Mouse (Mus musculus): Measurements from ENCODE around the gene Foxd2. TPM values are rescaled to one million over a fixed set of nuclear protein-coding genes. Genes with fewer than 3 reads are reported as not detected.
A peak's percentile ranks its signal among the peaks of the same experiment; 100 is the strongest.

Foxd2 gene
- polyA plus RNA-seq, 1 experiment from 2014 or later, result 0.18 TPM

DNA sequence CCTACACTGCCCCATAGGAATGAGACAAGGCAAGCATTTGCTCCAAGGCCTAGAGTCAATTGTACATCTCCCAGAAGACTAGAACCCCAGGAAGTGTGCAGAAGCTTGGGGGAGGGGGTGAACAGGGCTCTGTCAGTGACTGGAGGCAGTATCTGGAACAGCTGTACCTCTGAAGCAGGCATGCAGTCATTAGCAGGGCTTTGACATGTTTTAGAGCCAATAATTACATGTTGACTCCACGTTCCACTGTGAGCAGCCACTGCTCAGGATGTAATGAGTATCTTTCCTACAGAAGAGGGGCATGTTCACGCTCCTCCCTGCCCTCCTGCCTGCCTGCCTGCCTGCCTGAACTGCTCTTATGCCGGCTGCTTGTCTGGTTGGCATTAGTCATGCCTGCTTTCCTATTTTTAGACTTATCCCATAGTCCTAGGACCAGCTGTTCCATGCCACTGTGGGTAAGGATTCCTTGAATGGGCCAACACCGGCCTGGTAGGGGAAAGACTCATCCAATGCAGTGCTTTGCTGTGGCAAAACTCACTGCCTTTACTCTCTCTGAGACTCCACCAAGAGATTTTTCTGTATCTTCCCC is 28.9 kb upstream of the Foxd2 start:
- Histone ChIP-seq H3K27me3 (peaks cover 7% of the 10 kb centered on the region; the same call in 1 of the 2 replicates), H3K4me2 (no peak overlapping the region), H3K4me3 (no peak overlapping the region), H3K36me3 (no peaks in the 10 kb centered on the region), H3K9ac (no peak overlapping the region), H3K27ac (replicated peaks) (no peak overlapping the region), H3K4me1 (replicated peaks) (no peaks in the 10 kb centered on the region), H3K9me3 (no peaks in the 10 kb centered on the region)
- 63% methylated on average over 4 of the region's 4 CpGs for WGBS
- ATAC-seq (ENCODE audit: low FRiP score, low read depth), result no peak

DNA sequence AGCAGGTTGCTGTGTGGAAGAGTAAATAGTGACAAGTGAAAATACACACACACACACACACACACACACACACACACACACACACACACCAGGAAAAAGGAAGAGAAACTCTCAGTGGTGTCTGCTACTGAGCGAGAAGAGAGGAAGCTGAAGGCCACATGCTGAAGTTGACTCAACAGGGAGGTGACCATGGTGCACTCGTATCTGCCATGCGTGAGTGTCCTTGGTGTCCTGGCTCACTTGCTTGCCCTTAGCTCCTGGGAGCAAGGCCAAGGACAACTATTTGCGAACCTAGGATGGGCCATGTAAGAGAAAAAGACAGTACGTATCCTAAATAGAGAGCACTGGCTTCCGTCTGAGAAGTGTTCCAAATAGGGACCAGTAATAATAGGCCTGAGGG is 25.5 kb upstream of the Foxd2 start:
- H3K4me3 ChIP-seq, result no peak overlapping the region
- H3K36me3 ChIP-seq, result no peaks in the 10 kb centered on the region
- no peaks in the 10 kb centered on the region for H3K4me1 ChIP-seq (replicated peaks)
- H3K27ac ChIP-seq (replicated peaks), result no peak overlapping the region
- H3K9ac ChIP-seq, result no peak overlapping the region
- H3K9me3 ChIP-seq, result no peaks in the 10 kb centered on the region
- H3K4me2 ChIP-seq, result no peak overlapping the region
- peaks cover 16% of the 10 kb centered on the region for H3K27me3 ChIP-seq
- ATAC-seq (ENCODE audit: low FRiP score, low read depth), result no peak
- 93% methylated on average over 6 of the region's 6 CpGs for WGBS

DNA sequence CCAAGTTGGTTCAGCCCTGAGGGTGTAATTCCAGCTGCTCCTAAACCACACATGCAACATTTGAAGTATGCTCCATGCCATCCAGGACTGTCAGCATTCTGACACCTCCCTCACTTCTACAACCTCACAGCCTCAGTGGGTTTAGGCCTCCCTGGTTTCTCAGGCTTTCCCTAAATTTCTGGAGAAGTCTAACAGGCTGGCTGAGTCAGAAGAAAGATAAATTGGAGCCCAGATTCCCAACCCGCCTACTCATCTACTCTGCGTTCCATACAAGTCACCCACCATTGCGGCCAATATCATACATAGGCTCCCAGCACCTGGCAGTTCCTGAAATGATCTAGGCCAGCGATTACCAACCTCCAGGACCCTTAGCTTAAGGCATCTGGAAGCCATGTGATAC is 24.1 kb upstream of the Foxd2 start:
- no peak for ATAC-seq (ENCODE audit: low FRiP score, low read depth)
- Histone ChIP-seq H3K4me2 (no peak overlapping the region), H3K4me1 (replicated peaks) (no peaks in the 10 kb centered on the region), H3K36me3 (no peaks in the 10 kb centered on the region), H3K27ac (replicated peaks) (no peak overlapping the region), H3K9ac (no peak overlapping the region), H3K4me3 (no peak overlapping the region), H3K9me3 (no peaks in the 10 kb centered on the region), H3K27me3 (peaks cover 24% of the 10 kb centered on the region)
- WGBS, result 93% methylated on average over 4 of the region's 4 CpGs

DNA sequence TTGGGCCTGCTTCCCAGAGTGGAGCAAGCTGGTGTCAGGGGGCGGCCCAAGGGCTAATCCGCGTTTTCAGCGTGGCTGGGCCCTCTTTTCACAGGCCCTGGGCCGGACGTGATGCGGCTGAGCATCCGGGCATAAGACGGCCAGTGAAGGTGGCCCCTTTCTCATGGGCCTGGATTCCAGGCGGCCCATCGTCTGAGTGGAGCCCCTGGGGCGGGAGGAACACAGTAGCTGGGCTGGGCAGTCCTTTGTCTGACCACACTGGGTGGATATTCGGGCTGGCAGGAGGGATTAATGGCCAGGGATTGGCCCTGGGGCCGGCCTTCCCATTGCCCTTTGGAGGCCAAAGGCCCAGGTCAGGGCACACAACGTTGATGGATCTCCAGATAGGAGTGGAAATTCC is 20.5 kb upstream of the Foxd2 start:
- H3K4me1 ChIP-seq (replicated peaks), result peaks cover 13% of the 10 kb centered on the region
- H3K9me3 ChIP-seq, result no peaks in the 10 kb centered on the region
- no peak overlapping the region for H3K9ac ChIP-seq
- 24% methylated on average over 15 of the region's 15 CpGs for WGBS
- ATAC-seq (ENCODE audit: low FRiP score, low read depth), result no peak
- H3K36me3 ChIP-seq, result no peaks in the 10 kb centered on the region
- no peak overlapping the region for H3K4me3 ChIP-seq
- no peak overlapping the region for H3K27ac ChIP-seq (replicated peaks)
- H3K27me3 ChIP-seq, result peaks cover 58% of the 10 kb centered on the region
- no peak overlapping the region for H3K4me2 ChIP-seq

DNA sequence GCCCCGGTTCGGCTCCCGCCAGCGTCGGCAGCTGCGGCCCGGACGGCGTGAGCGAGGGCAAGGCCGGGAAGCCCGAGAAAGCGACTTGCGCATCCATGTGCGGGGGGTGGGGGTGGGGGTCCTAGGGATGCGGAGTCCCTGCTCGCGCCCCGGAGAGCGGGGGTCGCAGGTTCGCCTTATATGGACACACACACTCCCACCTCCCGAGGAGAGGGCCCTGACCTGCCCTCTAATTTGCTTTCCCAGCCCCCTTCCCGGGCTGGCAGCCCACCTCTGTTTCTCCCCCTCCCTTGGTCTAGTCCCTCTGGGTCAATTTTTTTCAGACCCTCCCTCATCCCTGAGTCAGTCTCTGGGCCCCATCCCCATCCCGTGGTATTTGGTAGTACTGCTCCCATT is 17.2 kb upstream of the Foxd2 start, which contains the start of gene Foxe3:
Foxe3 (minus strand) TSS at position 97 of the 396 bp plus-strand sequence.
- no peak within 1 kb of the TSS for H3K9ac ChIP-seq
- ATAC-seq (ENCODE audit: low FRiP score, low read depth), result no peak

DNA sequence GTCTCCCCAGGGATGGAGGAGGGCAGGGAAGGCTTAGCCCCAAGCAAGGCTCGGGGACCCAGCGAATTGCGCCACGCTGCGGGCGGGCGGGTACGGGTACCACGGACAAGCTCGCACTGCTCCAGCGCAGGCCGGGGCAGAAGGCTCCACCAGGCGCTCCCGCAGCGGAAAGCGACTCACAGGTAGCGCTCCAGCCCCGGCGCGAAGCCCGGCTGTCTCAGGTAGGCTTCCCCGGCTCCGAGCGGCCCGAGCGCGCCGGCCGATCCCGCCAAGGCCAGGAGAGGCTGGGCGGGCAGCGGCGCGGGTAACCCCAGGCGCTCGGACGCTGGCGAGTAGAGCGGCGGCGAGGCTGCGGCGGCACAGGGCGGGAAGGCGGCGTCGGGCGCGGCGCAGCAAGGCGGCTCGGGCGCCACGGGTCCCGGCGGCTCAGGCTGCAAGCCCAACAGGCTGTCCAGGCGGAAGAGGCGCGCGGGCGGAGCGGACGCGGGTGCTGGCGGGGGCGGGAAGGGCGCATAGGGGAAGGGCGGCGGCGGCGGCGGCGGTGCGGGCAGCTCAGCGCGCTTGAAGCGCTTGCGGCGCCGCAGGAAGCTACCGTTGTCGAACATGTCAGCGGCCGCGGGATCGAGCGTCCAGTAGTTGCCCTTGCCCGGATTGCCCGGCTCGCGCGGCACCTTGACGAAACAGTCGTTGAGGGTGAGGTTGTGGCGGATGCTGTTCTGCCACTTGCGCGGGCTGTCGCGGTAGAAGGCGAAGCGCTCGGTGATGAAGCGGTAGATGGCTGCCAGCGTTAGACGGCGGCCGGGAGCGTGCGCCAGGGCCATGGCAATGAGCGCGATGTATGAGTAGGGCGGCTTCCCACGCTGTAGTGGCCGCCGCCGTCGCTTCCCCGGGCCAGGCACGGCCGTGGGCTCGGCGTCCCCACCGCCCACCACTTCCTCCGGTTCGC is 16.6 kb upstream of the Foxd2 start:
- under 1% methylated on average over 101 of the region's 125 CpGs for WGBS

More for the DNA sequence above, 17.2 kb upstream of the Foxd2 start, which contains the start of gene Foxe3:
- Histone ChIP-seq H3K27ac (replicated peaks) (no peak within 1 kb of the TSS), H3K36me3 (no peaks in the 10 kb centered on the region), H3K4me2 (peak within 1 kb of the TSS; percentile 66), H3K27me3 (peaks cover 87% of the 10 kb centered on the region), H3K4me1 (replicated peaks) (peaks cover 13% of the 10 kb centered on the region), H3K4me3 (peak within 1 kb of the TSS; percentile 39), H3K9me3 (no peaks in the 10 kb centered on the region)
- WGBS, result under 1% methylated on average over 20 of the region's 25 CpGs

DNA sequence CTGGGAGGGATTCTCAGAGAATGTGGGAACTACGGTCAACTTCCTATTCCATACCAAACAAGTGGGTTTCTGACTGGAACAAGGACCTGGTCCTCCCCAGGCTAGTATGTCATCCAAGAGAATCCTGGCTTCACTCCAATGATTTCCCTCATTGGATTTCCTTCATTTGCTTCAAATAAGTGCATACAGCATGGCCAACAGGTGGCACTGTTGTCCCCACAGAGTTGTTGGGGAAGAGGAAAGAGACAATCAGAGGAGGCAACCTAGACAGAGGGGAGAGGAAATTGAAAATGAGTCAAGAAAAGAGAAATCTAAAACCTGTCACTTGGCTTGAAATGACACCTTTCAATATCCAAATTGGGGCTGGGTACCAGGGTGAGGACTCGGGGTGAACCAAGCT is 8.4 kb upstream of the Foxd2 start:
- Histone ChIP-seq H3K27me3 (peaks cover 85% of the 10 kb centered on the region), H3K36me3 (no peaks in the 10 kb centered on the region), H3K9me3 (no peaks in the 10 kb centered on the region), H3K4me2 (no peak overlapping the region), H3K4me1 (replicated peaks) (no peaks in the 10 kb centered on the region; the same call in 1 of the 2 replicates), H3K4me3 (no peak overlapping the region), H3K9ac (no peak overlapping the region), H3K27ac (replicated peaks) (no peak overlapping the region)
- 46% methylated on average over 2 of the region's 2 CpGs for WGBS
- no peak for ATAC-seq (ENCODE audit: low FRiP score, low read depth)

More for the DNA sequence above, 16.6 kb upstream of the Foxd2 start:
- Histone ChIP-seq H3K27ac (replicated peaks) (no peak overlapping the region), H3K27me3 (peaks cover 89% of the 10 kb centered on the region), H3K36me3 (no peaks in the 10 kb centered on the region), H3K4me2 (peak overlapping the region; percentile 66), H3K9ac (no peak overlapping the region), H3K9me3 (no peaks in the 10 kb centered on the region), H3K4me3 (peak overlapping the region; percentile 39), H3K4me1 (replicated peaks) (peaks cover 13% of the 10 kb centered on the region)
- ATAC-seq (ENCODE audit: low FRiP score, low read depth), result peak; percentile 37; the same call in 1 of the 2 replicates

DNA sequence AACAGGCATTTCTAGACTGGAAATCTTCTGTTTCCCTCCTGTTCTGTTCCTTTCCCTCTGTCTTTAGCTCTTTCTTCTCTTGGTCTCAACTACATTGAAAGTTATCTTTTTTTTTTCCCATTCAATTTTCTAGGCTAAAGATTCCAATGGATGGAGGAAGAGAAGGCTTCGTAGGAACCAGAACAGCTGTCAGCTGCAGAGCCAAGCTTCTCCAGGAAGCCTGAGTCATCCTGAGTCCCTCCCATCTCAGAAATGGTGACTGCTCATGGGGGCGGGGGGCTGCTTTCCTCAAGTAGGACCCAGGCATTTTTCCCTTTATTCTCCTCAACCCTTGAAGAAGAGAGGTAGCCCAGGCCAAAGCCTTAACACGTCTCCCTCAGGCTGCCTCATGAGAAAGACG is 7.4 kb upstream of the Foxd2 start:
- Histone ChIP-seq H3K9ac (no peak overlapping the region), H3K4me2 (no peak overlapping the region), H3K27ac (replicated peaks) (no peak overlapping the region), H3K9me3 (no peaks in the 10 kb centered on the region), H3K4me3 (no peak overlapping the region), H3K36me3 (no peaks in the 10 kb centered on the region), H3K27me3 (peaks cover 86% of the 10 kb centered on the region), H3K4me1 (replicated peaks) (no peaks in the 10 kb centered on the region; the same call in 1 of the 2 replicates)
- 37% methylated on average over 4 of the region's 4 CpGs for WGBS
- ATAC-seq (ENCODE audit: low FRiP score, low read depth), result no peak

DNA sequence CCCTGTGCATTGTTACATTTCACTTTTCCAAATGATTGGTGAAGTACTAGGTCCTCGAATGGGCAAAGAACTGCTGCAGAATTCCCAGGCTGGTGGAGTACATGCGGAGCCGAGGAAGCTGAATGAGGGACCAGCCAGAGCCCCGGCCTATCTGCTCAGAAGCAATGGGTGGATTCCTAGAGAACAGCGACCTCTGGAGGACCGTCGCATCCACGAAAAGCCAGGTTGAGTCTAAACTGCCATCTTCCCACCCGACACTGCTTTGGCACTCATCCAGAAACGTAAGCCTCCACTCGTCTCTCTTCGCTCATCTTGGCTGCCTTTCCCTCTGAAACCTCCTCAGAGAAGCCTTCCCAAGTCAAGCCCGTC is 4.9 kb upstream of the Foxd2 start:
- Histone ChIP-seq H3K27me3 (peaks cover 92% of the 10 kb centered on the region), H3K9me3 (no peaks in the 10 kb centered on the region), H3K27ac (replicated peaks) (no peak overlapping the region), H3K4me3 (no peak overlapping the region), H3K4me2 (no peak overlapping the region), H3K36me3 (no peaks in the 10 kb centered on the region), H3K9ac (no peak overlapping the region), H3K4me1 (replicated peaks) (peaks cover 9% of the 10 kb centered on the region)
- peak; percentile 40; the same call in 1 of the 2 replicates for ATAC-seq (ENCODE audit: low FRiP score, low read depth)
- WGBS, result 2% methylated on average over 13 of the region's 13 CpGs

DNA sequence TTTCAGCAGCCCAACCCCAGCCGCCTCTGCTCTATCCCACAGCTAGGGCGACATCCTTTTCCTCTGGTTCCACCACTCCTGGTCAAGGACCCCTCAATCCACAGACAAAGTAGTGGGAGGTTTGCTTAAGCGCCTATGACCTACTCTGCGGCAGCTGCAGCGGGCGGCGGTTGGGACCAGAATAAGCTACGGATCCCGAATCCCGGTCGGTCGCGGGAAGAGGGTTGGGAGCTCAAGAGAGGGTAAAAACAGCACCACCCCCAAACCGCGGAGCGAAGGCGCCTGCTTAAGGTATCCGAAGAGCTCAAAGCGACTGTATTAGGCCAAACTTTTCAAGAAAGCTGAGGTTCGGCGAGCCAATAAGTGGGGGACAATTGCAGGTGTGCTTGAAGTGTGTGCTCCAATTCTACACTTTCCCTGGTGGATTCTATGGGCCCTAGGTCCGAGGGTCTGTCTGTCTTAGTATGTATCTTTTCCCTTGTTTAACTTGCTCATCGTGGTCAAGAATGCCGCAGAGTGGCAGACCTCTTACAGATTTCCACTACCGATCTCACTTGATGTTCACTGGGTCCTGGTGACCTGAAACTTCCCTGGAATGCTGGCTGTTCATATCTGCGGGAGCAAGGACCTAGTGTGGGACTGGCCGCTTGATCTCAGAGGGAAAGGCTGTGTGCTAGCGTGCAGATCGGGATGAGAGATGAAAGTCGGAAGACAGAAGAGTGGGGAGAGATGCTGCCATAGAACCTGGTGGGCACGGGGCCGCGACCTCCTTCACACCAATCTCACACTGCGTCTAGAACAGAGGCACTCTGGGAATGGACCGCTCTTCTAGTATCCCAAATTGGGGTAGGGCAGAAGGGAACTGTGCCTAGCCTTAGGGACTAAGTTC is 4.3 kb upstream of the Foxd2 start:
- H3K4me3 ChIP-seq, result no peak overlapping the region
- no peak for ATAC-seq (ENCODE audit: low FRiP score, low read depth)
- H3K9me3 ChIP-seq, result no peaks in the 10 kb centered on the region
- peaks cover 95% of the 10 kb centered on the region for H3K27me3 ChIP-seq
- H3K9ac ChIP-seq, result no peak overlapping the region
- H3K27ac ChIP-seq (replicated peaks), result no peak overlapping the region
- H3K36me3 ChIP-seq, result no peaks in the 10 kb centered on the region
- H3K4me2 ChIP-seq, result no peak overlapping the region
- WGBS, result 2% methylated on average over 35 of the region's 35 CpGs
- H3K4me1 ChIP-seq (replicated peaks), result peaks cover 15% of the 10 kb centered on the region

DNA sequence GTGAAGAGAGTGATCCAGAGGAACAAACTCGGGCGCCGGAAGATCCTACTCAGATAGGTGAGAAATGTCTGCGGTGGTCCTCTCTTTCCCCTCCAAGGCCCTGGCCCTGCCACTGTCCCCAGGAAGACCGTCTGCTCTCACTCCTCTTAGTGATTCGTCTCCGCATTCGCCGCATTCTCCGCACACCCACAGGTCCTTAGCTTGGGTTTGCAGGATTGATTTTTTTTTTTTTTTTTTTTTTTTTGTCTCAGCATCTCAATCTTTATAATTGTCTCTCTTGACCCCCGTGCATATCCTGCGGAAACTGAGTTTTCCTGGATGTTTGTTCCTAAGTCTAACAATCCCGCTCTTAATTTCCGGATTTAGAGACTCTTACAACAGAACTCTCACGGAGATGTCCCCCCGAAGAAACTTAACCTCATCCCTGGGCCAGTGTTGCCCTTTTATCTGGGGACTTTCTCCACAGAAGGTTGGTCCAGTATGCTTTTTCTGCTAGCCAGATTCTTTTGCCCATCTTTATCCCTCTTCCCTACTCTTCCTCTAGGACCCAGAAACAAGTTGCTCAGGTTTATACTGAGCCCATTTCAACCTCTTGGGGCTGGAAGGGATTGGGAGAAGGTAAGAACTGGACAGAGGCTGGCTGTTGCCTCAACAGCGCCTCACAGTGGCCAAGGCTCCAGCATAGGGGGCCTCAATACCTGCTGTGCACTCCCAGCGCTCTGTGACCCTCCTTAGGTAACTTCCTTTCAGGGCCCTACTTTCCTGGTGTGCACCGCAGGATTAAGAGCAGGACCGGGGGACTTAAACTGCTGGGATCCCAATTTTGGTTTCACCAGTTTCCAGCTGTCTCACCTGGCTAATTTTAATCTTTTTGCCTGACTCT is 1.2 kb upstream of the Foxd2 start:
- H3K9me3 ChIP-seq, result no peaks in the 10 kb centered on the region
- peak overlapping the region; percentile 63 for H3K4me2 ChIP-seq
- no peaks in the 10 kb centered on the region for H3K36me3 ChIP-seq
- no peak overlapping the region for H3K27ac ChIP-seq (replicated peaks)
- H3K4me1 ChIP-seq (replicated peaks), result peaks cover 20% of the 10 kb centered on the region
- H3K27me3 ChIP-seq, result peaks cover 97% of the 10 kb centered on the region
- H3K4me3 ChIP-seq, result peak overlapping the region; percentile 39
- no peak for ATAC-seq (ENCODE audit: low FRiP score, low read depth)
- 0 out of 2 replicates have a peak overlapping the region, but pooled peaks have one; percentile 3 for H3K9ac ChIP-seq
- 2% methylated on average over 20 of the region's 20 CpGs for WGBS
